ENCODE assay signal across 26 mouse cellular contexts in genomic region chr12:95642226-95642625, GRCm38 (mm10). TPM values are rescaled to one million over a fixed set of nuclear protein-coding genes. Genes with fewer than 3 reads are reported as not detected.
DNase-seq lines count a peak whose midpoint lies in the region; ATAC-seq and TF ChIP-seq lines count a peak whose summit lies in the region.
"Had no signal": no experiment of that assay in that cellular context is flagged by ENCODE, and none has a peak within 500 bp of the region (broad histone marks: within the 10 kb centered on the region; RNA-seq: fewer than 3 reads in every experiment).

No protein-coding gene starts in this region.

- TF ChIP-seq CTCF in forebrain, postnatal 0 days (IDR thresholded peaks at IDR 0.05; ENCODE audit: low read depth) = no peak

- no peaks in the 10 kb centered on the region for H3K27me3 ChIP-seq in forebrain, postnatal 0 days (ENCODE audit: insufficient read depth, low read length)
- no peaks in the 10 kb centered on the region for H3K27me3 ChIP-seq in forebrain, embryonic 11.5 days (ENCODE audit: control insufficient read depth, insufficient read depth, low read length)
- H3K27me3 ChIP-seq: hindbrain, embryonic 15.5 days; liver, embryonic 15.5 days; lung, embryonic 15.5 days; neural tube, embryonic 13.5 days had no signal

- H3K9ac ChIP-seq in forebrain, postnatal 0 days = no peak overlapping the region
- no peak overlapping the region for H3K9ac ChIP-seq in forebrain, embryonic 11.5 days (ENCODE audit: low read length)
- H3K9ac ChIP-seq: hindbrain, embryonic 15.5 days; liver, embryonic 15.5 days; lung, embryonic 15.5 days; neural tube, embryonic 13.5 days had no signal

- H3K4me1 ChIP-seq in forebrain, postnatal 0 days (ENCODE audit: insufficient read depth) = no peaks in the 10 kb centered on the region
- no peaks in the 10 kb centered on the region for H3K4me1 ChIP-seq in forebrain, embryonic 11.5 days (replicated peaks; ENCODE audit: control insufficient read depth, insufficient read depth, low read length)
- H3K4me1 ChIP-seq: hindbrain, embryonic 15.5 days; liver, embryonic 15.5 days; lung, embryonic 15.5 days; neural tube, embryonic 13.5 days had no signal

- no peak overlapping the region for H3K4me3 ChIP-seq in forebrain, postnatal 0 days (ENCODE audit: low read depth, low read length)
- H3K4me3 ChIP-seq in forebrain, embryonic 11.5 days (ENCODE audit: low read depth, low read length) = no peak overlapping the region
- H3K4me3 ChIP-seq: embryonic facial prominence, embryonic 10.5 days; hindbrain, embryonic 15.5 days; limb, embryonic 10.5 days; liver, embryonic 15.5 days; lung, embryonic 15.5 days; neural tube, embryonic 13.5 days had no signal

- WGBS in forebrain, postnatal 0 days = 39% methylated on average over 3 of the region's 3 CpGs
- WGBS in forebrain, embryonic 11.5 days = 63% methylated on average over 3 of the region's 3 CpGs

- no peak overlapping the region for H3K4me2 ChIP-seq in forebrain, postnatal 0 days (ENCODE audit: low read depth)
- no peak overlapping the region for H3K4me2 ChIP-seq in forebrain, embryonic 11.5 days (ENCODE audit: low read depth, low read length, severe bottlenecking)
- H3K4me2 ChIP-seq: heart, embryonic 11.5 days; hindbrain, embryonic 15.5 days; liver, embryonic 15.5 days; lung, embryonic 15.5 days; neural tube, embryonic 13.5 days had no signal

- DNase-seq in forebrain, postnatal 0 days = peak; percentile 18
- no peak for DNase-seq in forebrain, embryonic 11.5 days (ENCODE audit: low spot score)
- DNase-seq in layer of hippocampus, adult 9-10 months (ENCODE audit: low spot score) = peak; percentile 16
- DNase-seq in layer of hippocampus, postnatal 10 days (ENCODE audit: low spot score in 2 of 2) = no peak
- peak; percentile 4 for DNase-seq in right cerebral cortex, postnatal 25 days
- DNase-seq in right cerebral cortex, postnatal 4 days = no peak
- peak; percentile 70 for DNase-seq in telencephalon, adult 2 months (ENCODE audit: low read depth, low spot score)
- no peak for DNase-seq in cerebellum, adult 9-11 months
- DNase-seq: adrenal gland, postnatal 10 days; cerebellum, adult 8-10 months; gastrocnemius, postnatal 14 days; heart, adult 11 months; kidney, postnatal 25 days; liver; lung, postnatal 4 days; midbrain, embryonic 14.5 days; spleen, adult 18-20 months had no signal

- no peaks in the 10 kb centered on the region for H3K36me3 ChIP-seq in forebrain, postnatal 0 days (ENCODE audit: insufficient read depth)
- no peaks in the 10 kb centered on the region for H3K36me3 ChIP-seq in forebrain, embryonic 11.5 days (ENCODE audit: control insufficient read depth, insufficient read depth, low read length)
- H3K36me3 ChIP-seq: embryonic facial prominence, embryonic 10.5 days; hindbrain, embryonic 15.5 days; limb, embryonic 10.5 days; liver, embryonic 15.5 days; lung, embryonic 15.5 days; neural tube, embryonic 13.5 days had no signal

- H3K27ac ChIP-seq in forebrain, postnatal 0 days (ENCODE audit: low read depth, low read length) = no peak overlapping the region
- no peak overlapping the region for H3K27ac ChIP-seq in forebrain, embryonic 11.5 days (ENCODE audit: low read depth, low read length)
- H3K27ac ChIP-seq: embryonic facial prominence, embryonic 10.5 days; hindbrain, embryonic 15.5 days; limb, embryonic 10.5 days; liver, embryonic 15.5 days; lung, embryonic 15.5 days; neural tube, embryonic 13.5 days had no signal

- no peaks in the 10 kb centered on the region for H3K9me3 ChIP-seq in forebrain, postnatal 0 days (ENCODE audit: low read length)
- no peaks in the 10 kb centered on the region for H3K9me3 ChIP-seq in forebrain, embryonic 11.5 days (ENCODE audit: control insufficient read depth, low read length)
- H3K9me3 ChIP-seq: embryonic facial prominence, embryonic 10.5 days; hindbrain, embryonic 15.5 days; limb, embryonic 10.5 days; liver, embryonic 15.5 days; lung, embryonic 15.5 days; neural tube, embryonic 13.5 days had no signal

- peak; percentile 67; the same call in 1 of the 2 replicates for ATAC-seq in forebrain, postnatal 0 days
- no peak for ATAC-seq in forebrain, embryonic 11.5 days (replicated peaks; ENCODE audit: low FRiP score)

RNA-seq across cellular contexts. Expression of gene Flrt2, which starts 49.8 kb away (rescaled TPM):
- total RNA-seq in forebrain, postnatal 0 days (2014; rRNA removed) = 49.5 and 67.4 TPM in 2 replicates
- polyA plus RNA-seq in forebrain, postnatal 0 days (2015; fragmentation: Nextera tagmentation; extraction: Ambion mirVana) = 13.0 and 16.9 TPM in 2 replicates
- 17.1 and 19.3 TPM in 2 replicates for polyA plus RNA-seq in forebrain, embryonic 11.5 days (2014; fragmentation: Nextera tagmentation; extraction: Ambion mirVana)
- 10 to 100 TPM; 45.9 to 49.4 TPM for total RNA-seq in layer of hippocampus, postnatal 10 days (2021)
- total RNA-seq: hematopoietic stem cell, adult 5-6 weeks; megakaryocyte-erythroid progenitor cell, adult 5-6 weeks had no signal

Comparison
In these comparisons a context has a peak if more than half of its experiments do, and no peak if none do; other contexts are left out.
1. DNase-seq: peak in forebrain, postnatal 0 days (single experiment), layer of hippocampus, adult 9-10 months (single experiment), right cerebral cortex, postnatal 25 days (single experiment) and telencephalon, adult 2 months (single experiment); none in forebrain, embryonic 11.5 days (single experiment), layer of hippocampus, postnatal 10 days (0 of 2), right cerebral cortex, postnatal 4 days (single experiment) and cerebellum, adult 9-11 months (single experiment).